Mouse (Mus musculus) kidney, adult 2 months (tissue): Measurements from ENCODE around the gene Slc5a10.

Source experiments
- CTCF ChIP-seq: fragments of 200-500 bp; conservative IDR thresholded peaks from 2 replicates; pipeline ENCODE4 v1.5.1; 2011; ENCODE audit warnings: low read depth, mild to moderate bottlenecking, control low read depth, low read length, moderate library complexity, mixed read lengths; ENCODE audit not compliant: insufficient read depth, insufficient read length
- POLR2A ChIP-seq: fragments of 200-500 bp; IDR thresholded peaks from one replicate; pipeline ENCODE4 v1.6.1; 2011; ENCODE audit warnings: low read depth, low read length, control low read depth

DNA sequence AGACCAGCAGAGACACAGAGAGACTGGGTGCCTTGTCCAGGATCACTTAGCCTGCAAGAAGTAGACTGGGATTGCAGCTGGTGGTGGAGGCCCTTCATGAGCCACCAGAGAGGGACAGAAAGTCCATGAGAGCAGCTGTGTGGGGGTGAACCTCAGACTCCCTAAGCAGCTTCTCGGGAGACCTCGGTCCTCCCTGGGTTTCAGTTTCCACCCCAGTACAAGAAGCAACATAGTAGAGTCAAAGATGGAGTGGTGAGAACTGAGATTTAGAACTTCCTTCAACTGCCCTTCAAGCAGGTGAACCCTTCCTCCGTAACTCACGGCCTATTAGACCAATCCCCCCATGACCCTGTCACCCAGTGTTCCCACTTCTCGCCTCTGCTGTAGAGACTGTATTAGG lies 58.4 kb downstream of the Slc5a10 start:
- no peak for TF ChIP-seq CTCF
- TF ChIP-seq POLR2A = no peak
